Mouse (Mus musculus): ENCODE measurements around the gene Gm4869. TPM values are rescaled to one million over a fixed set of nuclear protein-coding genes. Genes with fewer than 3 reads are reported as not detected.

The Gm4869 gene
- polyA plus RNA-seq, 1 experiment from 2014 or later, result not detected

Small RNAs within 50 kb of the gene (microRNA-seq; reads per million reads assigned to microRNA genes)
- gene Mir7038, result not detected

Other genes with a start within 250 kb of the Gm4869 start
- 33.4 and 36.5 TPM in 2 replicates for gene Mad1l1, start 124.1 kb upstream of the Gm4869 start, polyA plus RNA-seq (2015; fragmentation: Nextera tagmentation; extraction: Ambion mirVana)
- 18.6 and 19.8 TPM in 2 replicates for gene Nudt1, start 124.0 kb upstream of the Gm4869 start, polyA plus RNA-seq (2015; fragmentation: Nextera tagmentation; extraction: Ambion mirVana)
- gene Mrm2, start 113.7 kb upstream of the Gm4869 start, polyA plus RNA-seq (2015; fragmentation: Nextera tagmentation; extraction: Ambion mirVana), result 21.6 and 22.6 TPM in 2 replicates
- 18.3 and 24.1 TPM in 2 replicates for gene Snx8, start 56.4 kb upstream of the Gm4869 start, polyA plus RNA-seq (2015; fragmentation: Nextera tagmentation; extraction: Ambion mirVana)
- gene Eif3b, start 26.3 kb upstream of the Gm4869 start, polyA plus RNA-seq (2015; fragmentation: Nextera tagmentation; extraction: Ambion mirVana), result 75.4 and 86.4 TPM in 2 replicates
- gene Chst12, start 59.9 kb downstream of the Gm4869 start, polyA plus RNA-seq (2015; fragmentation: Nextera tagmentation; extraction: Ambion mirVana), result 15.6 and 17.7 TPM in 2 replicates
- not detected in 2 replicates for gene Grifin, start 119.4 kb downstream of the Gm4869 start, polyA plus RNA-seq (2015; fragmentation: Nextera tagmentation; extraction: Ambion mirVana)
- gene Lfng, start 161.7 kb downstream of the Gm4869 start, polyA plus RNA-seq (2015; fragmentation: Nextera tagmentation; extraction: Ambion mirVana), result 23.3 and 25.6 TPM in 2 replicates
- gene Ttyh3, start 203.4 kb downstream of the Gm4869 start, polyA plus RNA-seq (2015; fragmentation: Nextera tagmentation; extraction: Ambion mirVana), result 68.7 and 68.9 TPM in 2 replicates